ENCODE assay signal across 8 mouse cellular contexts in the genomic region with DNA sequence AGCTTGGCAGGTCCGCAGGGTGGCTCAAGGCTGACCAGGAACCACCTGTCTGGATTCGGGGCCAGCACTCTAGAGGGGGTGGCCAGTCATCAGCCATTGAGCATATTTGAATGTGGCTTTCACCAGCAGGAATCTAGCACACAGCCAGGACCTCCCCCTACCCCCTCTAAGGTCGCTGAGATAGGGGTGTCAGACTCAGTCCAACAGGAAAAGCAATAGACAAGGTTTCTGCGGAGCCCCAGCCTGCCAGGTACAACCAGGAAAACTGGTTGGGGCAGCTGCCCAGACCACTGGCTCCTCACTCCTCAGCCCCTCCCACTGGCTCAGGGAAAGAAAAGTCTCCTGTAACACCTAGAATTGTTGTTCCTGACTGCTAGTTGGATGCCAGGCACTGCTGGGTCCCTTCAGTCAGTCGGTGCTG. TPM values are rescaled to one million over a fixed set of nuclear protein-coding genes. Genes with fewer than 3 reads are reported as not detected.
DNase-seq lines count a peak whose midpoint lies in the region; ATAC-seq and TF ChIP-seq lines count a peak whose summit lies in the region.

No protein-coding gene starts in this region.

- no peak for DNase-seq in liver, embryonic 11.5 days (ENCODE audit: low spot score)
- DNase-seq in liver = no peak
- DNase-seq in liver, embryonic 13.5 days = no peak
- no peak for DNase-seq in right cerebral cortex, postnatal 14 days
- no peak for DNase-seq in thymus, postnatal 10 days (ENCODE audit: low spot score in 2 of 2)
- DNase-seq in embryo, embryonic 10 days (ENCODE audit: low spot score) = no peak

- H3K27me3 ChIP-seq in liver, embryonic 11.5 days (replicated peaks; ENCODE audit: control insufficient read depth, insufficient read depth, low read length) = peaks cover 5% of the 10 kb centered on the region
- H3K27me3 ChIP-seq in hindbrain, embryonic 15.5 days = no peaks in the 10 kb centered on the region
- H3K27me3 ChIP-seq in liver, embryonic 13.5 days = peaks cover 15% of the 10 kb centered on the region
- H3K27me3 ChIP-seq in small intestine, adult 2 months (ENCODE audit: control insufficient read depth, insufficient read depth, low read length) = no peaks in the 10 kb centered on the region

- H3K4me1 ChIP-seq in liver, embryonic 11.5 days (replicated peaks; ENCODE audit: control insufficient read depth, insufficient read depth, low read length) = peaks cover 15% of the 10 kb centered on the region
- H3K4me1 ChIP-seq in hindbrain, embryonic 15.5 days (replicated peaks) = peaks cover 19% of the 10 kb centered on the region
- peaks cover 20% of the 10 kb centered on the region for H3K4me1 ChIP-seq in liver, embryonic 13.5 days (replicated peaks)
- H3K4me1 ChIP-seq in small intestine, adult 2 months (ENCODE audit: control insufficient read depth, insufficient read depth, insufficient read length, low read length) = peaks cover 7% of the 10 kb centered on the region; the same call in 1 of the 2 replicates

- H3K9me3 ChIP-seq in liver, embryonic 11.5 days (ENCODE audit: control insufficient read depth, low read length) = no peaks in the 10 kb centered on the region
- no peaks in the 10 kb centered on the region for H3K9me3 ChIP-seq in hindbrain, embryonic 15.5 days
- no peaks in the 10 kb centered on the region for H3K9me3 ChIP-seq in liver, embryonic 13.5 days (replicated peaks)

- H3K36me3 ChIP-seq in liver, embryonic 11.5 days (ENCODE audit: control insufficient read depth, insufficient read depth, low read length) = 0 out of 2 replicates have a peak, but pooled peaks cover 3% of the 10 kb centered on the region
- H3K36me3 ChIP-seq in hindbrain, embryonic 15.5 days = no peaks in the 10 kb centered on the region
- peaks cover 4% of the 10 kb centered on the region; the same call in 1 of the 2 replicates for H3K36me3 ChIP-seq in liver, embryonic 13.5 days
- H3K36me3 ChIP-seq in small intestine, adult 2 months (ENCODE audit: control insufficient read depth, insufficient read depth, low read length) = no peaks in the 10 kb centered on the region

- WGBS in liver, embryonic 11.5 days = 16% methylated on average over 5 of the region's 5 CpGs
- WGBS in hindbrain, embryonic 15.5 days = 31% methylated on average over 5 of the region's 5 CpGs
- 14% methylated on average over 5 of the region's 5 CpGs for WGBS in liver, embryonic 13.5 days (ENCODE audit: insufficient replicate concordance)
- WGBS in small intestine, adult 2 months = 13% methylated on average over 5 of the region's 5 CpGs

- H3K4me3 ChIP-seq in liver, embryonic 11.5 days (ENCODE audit: low read depth, low read length) = peak overlapping the region; percentile 47
- no peak overlapping the region for H3K4me3 ChIP-seq in hindbrain, embryonic 15.5 days
- H3K4me3 ChIP-seq in liver, embryonic 13.5 days (replicated peaks) = peak overlapping the region; percentile 56
- H3K4me3 ChIP-seq in small intestine, adult 2 months (ENCODE audit: low read depth, low read length) = no peak overlapping the region

- TF ChIP-seq CTCF in small intestine, adult 2 months (IDR thresholded peaks at IDR 0.05; ENCODE audit: extremely low read depth, insufficient read length, insufficient replicate concordance, low read depth, low read length) = no peak

- peak overlapping the region; percentile 71 for H3K4me2 ChIP-seq in liver, embryonic 11.5 days
- H3K4me2 ChIP-seq in hindbrain, embryonic 15.5 days = peak overlapping the region; percentile 51
- H3K4me2 ChIP-seq in liver, embryonic 13.5 days = peak overlapping the region; percentile 65

- TF ChIP-seq POLR2A in small intestine, adult 2 months (IDR thresholded peaks at IDR 0.05; ENCODE audit: low read depth, low read length) = no peak

- no peak for ATAC-seq in liver, embryonic 11.5 days (replicated peaks; ENCODE audit: low FRiP score)
- no peak; the same call in 1 of the 2 replicates for ATAC-seq in hindbrain, embryonic 15.5 days (ENCODE audit: low FRiP score, low read depth)
- ATAC-seq in liver, embryonic 13.5 days (ENCODE audit: low read depth) = no peak

- H3K27ac ChIP-seq in liver, embryonic 11.5 days (ENCODE audit: low read depth, low read length) = peak overlapping the region; percentile 50; the same call in 1 of the 2 replicates
- peak overlapping the region; percentile 46 for H3K27ac ChIP-seq in hindbrain, embryonic 15.5 days (replicated peaks)
- peak overlapping the region; percentile 50 for H3K27ac ChIP-seq in liver, embryonic 13.5 days
- peak overlapping the region; percentile 58; the same call in 1 of the 2 replicates for H3K27ac ChIP-seq in small intestine, adult 2 months (ENCODE audit: insufficient read depth, low read depth, low read length)

- H3K9ac ChIP-seq in liver, embryonic 11.5 days (ENCODE audit: low read depth, low read length) = no peak overlapping the region
- H3K9ac ChIP-seq in hindbrain, embryonic 15.5 days = peak overlapping the region; percentile 1; the same call in 1 of the 2 replicates
- H3K9ac ChIP-seq in liver, embryonic 13.5 days = peak overlapping the region; percentile 53

RNA-seq across cellular contexts. Expression of a gene that starts 10.7 kb away (rescaled TPM):
- 1.2 TPM in 2 replicates for polyA plus RNA-seq in liver, embryonic 11.5 days (2014; fragmentation: Nextera tagmentation; extraction: Ambion mirVana)
- 2.7 and 2.9 TPM in 2 replicates for polyA plus RNA-seq in hindbrain, embryonic 15.5 days (2015; fragmentation: Nextera tagmentation; extraction: Ambion mirVana)
- 0.12 and 0.13 TPM in 2 replicates for polyA plus RNA-seq in liver, embryonic 13.5 days (2015; fragmentation: Nextera tagmentation; extraction: Ambion mirVana)
- 11.5 and 13.4 TPM in 2 replicates for polyA plus RNA-seq in small intestine, adult 2 months (2012; rRNA removed)

RNA-seq across cellular contexts. Expression of a gene that starts 47.5 kb away (rescaled TPM):
- polyA plus RNA-seq in liver, embryonic 11.5 days (2014; fragmentation: Nextera tagmentation; extraction: Ambion mirVana) = 124 and 135 TPM in 2 replicates
- polyA plus RNA-seq in hindbrain, embryonic 15.5 days (2015; fragmentation: Nextera tagmentation; extraction: Ambion mirVana) = 138 and 150 TPM in 2 replicates
- polyA plus RNA-seq in liver, embryonic 13.5 days (2015; fragmentation: Nextera tagmentation; extraction: Ambion mirVana) = 142 and 147 TPM in 2 replicates
- 55.4 and 102 TPM in 2 replicates for polyA plus RNA-seq in small intestine, adult 2 months (2012; rRNA removed)

RNA-seq across cellular contexts. Expression of a gene that starts 47.7 kb away (rescaled TPM):
- 26.1 and 38.3 TPM in 2 replicates for polyA plus RNA-seq in liver, embryonic 11.5 days (2014; fragmentation: Nextera tagmentation; extraction: Ambion mirVana)
- 25.7 and 29.5 TPM in 2 replicates for polyA plus RNA-seq in hindbrain, embryonic 15.5 days (2015; fragmentation: Nextera tagmentation; extraction: Ambion mirVana)
- 20.5 and 23.9 TPM in 2 replicates for polyA plus RNA-seq in liver, embryonic 13.5 days (2015; fragmentation: Nextera tagmentation; extraction: Ambion mirVana)
- 77.8 and 176 TPM in 2 replicates for polyA plus RNA-seq in small intestine, adult 2 months (2012; rRNA removed)

Comparison
In these comparisons a context has a peak if more than half of its experiments do, and no peak if none do; other contexts are left out.
1. H3K4me3 ChIP-seq: peak in liver, embryonic 11.5 days (single experiment) and liver, embryonic 13.5 days (single experiment); none in hindbrain, embryonic 15.5 days (single experiment) and small intestine, adult 2 months (single experiment).
2. Peak in every context shown above with its lines, with median percentiles within 50 percentile points of each other: H3K27ac ChIP-seq and H3K4me2 ChIP-seq.